Comparison of ENCODE assay signal across 1 mouse cellular context in genomic region chr8:94384166-94384565, GRCm38 (mm10).
TF ChIP-seq lines count a peak whose summit lies in the region.

No protein-coding gene starts in this region.

TF ChIP-seq in MEL, 35 proteins besides CTCF, POLR2A, EP300 and RAD21:
- TF ChIP-seq GATA1 (IDR thresholded peaks at IDR 0.05; ENCODE audit: low read depth, low read length) (peak; percentile 80), NELFE (IDR thresholded peaks at IDR 0.05; ENCODE audit: low read depth, low read length) (no peak), BHLHE40 (IDR thresholded peaks at IDR 0.05; ENCODE audit: borderline replicate concordance, low read depth, low read length) (no peak; the same call in 1 of the 2 replicates), USF1 (IDR thresholded peaks at IDR 0.05; ENCODE audit: low read depth, low read length) (no peak), TCF12 (IDR thresholded peaks at IDR 0.05; ENCODE audit: low read depth, low read length) (peak; percentile 63; the same call in 1 of the 2 replicates), RCOR1 (IDR thresholded peaks at IDR 0.05; ENCODE audit: low read depth, low read length) (0 out of 2 replicates have a peak, but pooled peaks have one; percentile 20), ZKSCAN1 (IDR thresholded peaks at IDR 0.05; ENCODE audit: low read depth, low read length) (no peak), SMC3 (IDR thresholded peaks at IDR 0.05; ENCODE audit: low read depth, low read length) (no peak), UBTF (IDR thresholded peaks at IDR 0.05; ENCODE audit: borderline replicate concordance, insufficient read depth, low read depth, low read length) (no peak), MXI1 (IDR thresholded peaks at IDR 0.05; ENCODE audit: low read depth, low read length) (no peak), MEF2A (IDR thresholded peaks at IDR 0.05; ENCODE audit: extremely low read depth, insufficient replicate concordance, low read depth, low read length, poor library complexity, severe bottlenecking) (no peak), CHD1 (IDR thresholded peaks at IDR 0.05; ENCODE audit: low read depth, low read length) (no peak), MYC (IDR thresholded peaks at IDR 0.05; ENCODE audit: low read depth, low read length) (no peak), ZC3H11A (IDR thresholded peaks at IDR 0.05; ENCODE audit: low read depth, low read length) (no peak), MAX (IDR thresholded peaks at IDR 0.05; ENCODE audit: low read length) (no peak), POLR2AphosphoS5 (IDR thresholded peaks at IDR 0.05; ENCODE audit: borderline replicate concordance, low read depth, low read length) (no peak), ZNF384 (IDR thresholded peaks at IDR 0.05; ENCODE audit: low read depth, low read length) (no peak), HCFC1 (IDR thresholded peaks at IDR 0.05; ENCODE audit: low read depth, low read length) (no peak), ETS1 (IDR thresholded peaks at IDR 0.05; ENCODE audit: low read depth, low read length) (peak; percentile 30; the same call in 1 of the 2 replicates), CHD2 (IDR thresholded peaks at IDR 0.05; ENCODE audit: low read length) (no peak)
TF ChIP-seq in MEL: peak in this region for 4.
